ENCODE assay signal across 7 mouse cellular contexts in genomic region chr1:36821918-36822317, GRCm38 (mm10).
DNase-seq lines count a peak whose midpoint lies in the region; ATAC-seq and TF ChIP-seq lines count a peak whose summit lies in the region.
"Not testable (repeated sequence)": the region's sequence is repeated elsewhere in the genome, so short reads cannot be mapped to it uniquely, and the experiment has no call there.

No protein-coding gene starts in this region.

- peak; percentile 53 for TF ChIP-seq CTCF in Patski (IDR thresholded peaks at IDR 0.05)
- peak; percentile 54 for TF ChIP-seq CTCF in gastrocnemius, adult 2 months (IDR thresholded peaks at IDR 0.05)
- not testable (repeated sequence) for TF ChIP-seq CTCF in kidney, adult 2 months (conservative IDR thresholded peaks at IDR 0.05; ENCODE audit: insufficient read depth, insufficient read length, low read depth, low read length)
- TF ChIP-seq CTCF in liver, adult 2 months (IDR thresholded peaks at IDR 0.05; ENCODE audit: low read depth, low read length), result 0 out of 2 replicates have a peak, but pooled peaks have one; percentile 2
- TF ChIP-seq CTCF in midbrain, postnatal 0 days (IDR thresholded peaks at IDR 0.05), result peak; percentile 38

- H3K4me3 ChIP-seq in gastrocnemius, adult 2 months; kidney, adult 2 months (ENCODE audit: insufficient read depth, low read depth, low read length); liver, adult 2 months (ENCODE audit: insufficient read depth, low read depth, low read length); midbrain, postnatal 0 days (ENCODE audit: low read depth, low read length): not testable (repeated sequence)

- ATAC-seq in Patski; midbrain, postnatal 0 days (ENCODE audit: low FRiP score): not testable (repeated sequence)

- not testable (repeated sequence) for H3K4me1 ChIP-seq in kidney, adult 2 months (ENCODE audit: control insufficient read depth, insufficient read depth, low read length); liver, adult 2 months (ENCODE audit: control insufficient read depth, insufficient read depth, low read length); midbrain, postnatal 0 days (ENCODE audit: insufficient read depth, low read length)

- WGBS in kidney, adult 2 months, result 89% methylated on average over 4 of the region's 4 CpGs
- 94% methylated on average over 4 of the region's 4 CpGs for WGBS in liver, adult 2 months
- WGBS in midbrain, postnatal 0 days, result 90% methylated on average over 4 of the region's 4 CpGs

- intact Hi-C loops in gastrocnemius, adult 2 months (cut with DNase I), result not testable (repeated sequence)

- not testable (repeated sequence) for H3K79me2 ChIP-seq in liver, adult 2 months (ENCODE audit: control insufficient read depth, insufficient read depth, low read length)

- H3K9me3 ChIP-seq in midbrain, postnatal 0 days (ENCODE audit: low read length), result not testable (repeated sequence)

- not testable (repeated sequence) for H3K27ac ChIP-seq in gastrocnemius, adult 2 months; kidney, adult 2 months (ENCODE audit: insufficient read depth, low read depth, low read length); liver, adult 2 months (replicated peaks; ENCODE audit: insufficient read depth, low read depth, low read length); midbrain, postnatal 0 days (ENCODE audit: low read depth, low read length)

- H3K4me2 ChIP-seq in midbrain, postnatal 0 days (ENCODE audit: low read depth, low read length, poor library complexity, severe bottlenecking), result not testable (repeated sequence)

- DNase-seq in 3T3-L1 (ENCODE audit: low read depth, low spot score), result peak; percentile 7
- DNase-seq in Patski (ENCODE audit: low read depth, low spot score); gastrocnemius, adult 2 months; liver, adult 2 months (ENCODE audit: extremely low read depth, low read depth, low spot score); midbrain, postnatal 0 days (ENCODE audit: low spot score): not testable (repeated sequence)
- DNase-seq in kidney, adult 2 months, result peak; percentile 14
- peak; percentile 14 for DNase-seq in lung, postnatal 10 days

- POLR2A ChIA-PET in Patski (lab: Charles Lee), result not testable (repeated sequence)

- CTCF ChIA-PET in Patski (lab: Charles Lee), result interaction anchor here (0.8 to 1.1 kb wide), 2 partner anchors 16 to 25 kb away, joined by 3 read pairs; no protein-coding TSS in a partner anchor

- H3K9ac ChIP-seq in liver, adult 2 months (ENCODE audit: low read depth, low read length); midbrain, postnatal 0 days (replicated peaks; ENCODE audit: low read length, poor library complexity, severe bottlenecking): not testable (repeated sequence)

- not testable (repeated sequence) for TF ChIP-seq POLR2A in kidney, adult 2 months (IDR thresholded peaks at IDR 0.05; ENCODE audit: low read depth, low read length); liver, adult 2 months (IDR thresholded peaks at IDR 0.05; ENCODE audit: extremely low read depth, insufficient read depth, low read length)

- H3K27me3 ChIP-seq in Patski; kidney, adult 2 months (replicated peaks; ENCODE audit: control insufficient read depth, insufficient read depth, low read length); liver, adult 2 months (ENCODE audit: control insufficient read depth, insufficient read depth, low read length); midbrain, postnatal 0 days (ENCODE audit: insufficient read depth, low read length): not testable (repeated sequence)

- not testable (repeated sequence) for H3K36me3 ChIP-seq in kidney, adult 2 months (ENCODE audit: control insufficient read depth, insufficient read depth, low read length)
- peaks cover 53% of the 10 kb centered on the region for H3K36me3 ChIP-seq in liver, adult 2 months (ENCODE audit: control insufficient read depth, insufficient read depth, low read length)
- H3K36me3 ChIP-seq in midbrain, postnatal 0 days (ENCODE audit: insufficient read depth, low read length), result peaks cover 61% of the 10 kb centered on the region

- in situ Hi-C loops in Patski (cut with MboI; ENCODE audit: low pct_unique_long_range_greater_than_20kb), result not testable (repeated sequence)
